Mouse (Mus musculus) MEL (cell line): ENCODE measurements around the gene Icam5. TPM values are rescaled to one million over a fixed set of nuclear protein-coding genes. Genes with fewer than 3 reads are reported as not detected.

ENCODE experiments used
- DNase-seq: peaks from one replicate; pipeline ENCODE4 v3.0.0; 2011; ENCODE audit warnings: low read depth, low spot score
- H3K27ac ChIP-seq: 2 replicates; pipeline ENCODE4 v1.5.1; 2012; ENCODE audit warnings: low read depth, mild to moderate bottlenecking, control low read depth, low read length, moderate library complexity; ENCODE audit not compliant: control insufficient read depth
- H3K27me3 ChIP-seq, 2 experiments: fragments of 150-350 bp in 1 of 2; sonication (generic) in 1 of 2; 2 replicates each; pipeline ENCODE4 v1.6.1; 2012; ENCODE audit warnings: low read length in 2 of 2, mild to moderate bottlenecking in 2 of 2, improper control_type of control experiment in 1 of 2, moderate library complexity in 1 of 2; ENCODE audit not compliant: insufficient read depth in 2 of 2, control insufficient read depth in 1 of 2
- H3K36me3 ChIP-seq, 2 experiments: 2 replicates each; pipeline ENCODE4 v1.6.1; 2012 to 2014; ENCODE audit warnings: low read length in 2 of 2, improper control_type of control experiment in 1 of 2, inconsistent platforms in 1 of 2, mild to moderate bottlenecking in 1 of 2; ENCODE audit not compliant: insufficient read depth in 2 of 2, control insufficient read depth in 1 of 2
- H3K4me1 ChIP-seq, 2 experiments: fragments of 150-350 bp in 1 of 2; sonication (generic) in 1 of 2; 2 replicates each; pipeline ENCODE4 v1.6.1; 2012; ENCODE audit warnings: low read length in 2 of 2, improper control_type of control experiment in 1 of 2, mild to moderate bottlenecking in 1 of 2; ENCODE audit not compliant: insufficient read depth in 2 of 2, control insufficient read depth in 1 of 2
- H3K4me3 ChIP-seq, 2 experiments: fragments of 150-350 bp in 1 of 2; sonication (generic) in 1 of 2; 2 replicates each; pipeline ENCODE4 v1.5.1; 2012; ENCODE audit warnings: low read depth in 2 of 2, low read length in 2 of 2, mild to moderate bottlenecking in 2 of 2, moderate library complexity in 2 of 2, control low read depth in 1 of 2, improper control_type of control experiment in 1 of 2; ENCODE audit not compliant: control insufficient read depth in 1 of 2, insufficient read depth in 1 of 2
- H3K79me2 ChIP-seq: 2 replicates; pipeline ENCODE4 v1.6.1; 2012; ENCODE audit warnings: mild to moderate bottlenecking, low read length, moderate library complexity; ENCODE audit not compliant: control insufficient read depth, poor library complexity, insufficient read depth
- H3K9ac ChIP-seq: 2 replicates; pipeline ENCODE4 v1.6.1; 2012; ENCODE audit warnings: low read depth, mild to moderate bottlenecking, control low read depth, low read length, moderate library complexity; ENCODE audit not compliant: control insufficient read depth, poor library complexity, severe bottlenecking
- H3K9me3 ChIP-seq: fragments of 150-350 bp; sonication (generic); replicated peaks from 2 replicates; pipeline ENCODE4 v1.6.1; 2012; ENCODE audit warnings: mild to moderate bottlenecking, low read length, improper control_type of control experiment, moderate library complexity; ENCODE audit not compliant: insufficient read depth
- CHD1 ChIP-seq: IDR thresholded peaks from 2 replicates; pipeline ENCODE4 v1.6.1; 2012; ENCODE audit warnings: low read depth, mild to moderate bottlenecking, inconsistent platforms, low read length, improper control_type of control experiment
- CHD2 ChIP-seq: IDR thresholded peaks from 2 replicates; pipeline ENCODE4 v1.6.1; 2011; ENCODE audit warnings: low read length, improper control_type of control experiment
- CTCF ChIP-seq, 3 experiments: IDR thresholded peaks in 2 of 3; conservative IDR thresholded peaks in 1 of 3; 2 replicates each; pipeline ENCODE4 v1.5.1; 2011 to 2012; ENCODE audit warnings: low read length in 3 of 3, low read depth in 2 of 3, mild to moderate bottlenecking in 2 of 3, improper control_type of control experiment in 1 of 3, inconsistent platforms in 1 of 3, mixed read lengths in 1 of 3, moderate library complexity in 1 of 3; ENCODE audit not compliant: control insufficient read depth in 1 of 3, insufficient read depth in 1 of 3, poor library complexity in 1 of 3, severe bottlenecking in 1 of 3
- ELF1 ChIP-seq: IDR thresholded peaks from 2 replicates; pipeline ENCODE4 v1.6.1; 2014; ENCODE audit warnings: low read depth, mild to moderate bottlenecking, inconsistent platforms, low read length, improper control_type of control experiment, moderate library complexity
- EP300 ChIP-seq, 2 experiments: IDR thresholded peaks; 2 replicates each; pipeline ENCODE4 v1.6.1; 2011; ENCODE audit warnings: improper control_type of control experiment in 2 of 2, low read length in 2 of 2, low read depth in 1 of 2, mild to moderate bottlenecking in 1 of 2
- GABPA ChIP-seq: IDR thresholded peaks from 2 replicates; pipeline ENCODE4 v1.6.1; 2012; ENCODE audit warnings: low read depth, mild to moderate bottlenecking, inconsistent platforms, low read length, improper control_type of control experiment, moderate library complexity
- GATA1 ChIP-seq: IDR thresholded peaks from 2 replicates; pipeline ENCODE4 v1.6.1; 2011; ENCODE audit warnings: low read depth, low read length, improper control_type of control experiment
- MAX ChIP-seq: IDR thresholded peaks from 2 replicates; pipeline ENCODE4 v1.6.1; 2011; ENCODE audit warnings: low read length, improper control_type of control experiment
- MYC ChIP-seq: IDR thresholded peaks from 2 replicates; pipeline ENCODE4 v1.6.1; 2011; ENCODE audit warnings: low read depth, mild to moderate bottlenecking, low read length, improper control_type of control experiment, moderate library complexity
- NELFE ChIP-seq: IDR thresholded peaks from 2 replicates; pipeline ENCODE4 v1.6.1; 2011; ENCODE audit warnings: low read depth, low read length, improper control_type of control experiment
- NRF1 ChIP-seq: IDR thresholded peaks from 2 replicates; pipeline ENCODE4 v1.6.1; 2014; ENCODE audit warnings: low read depth, mild to moderate bottlenecking, inconsistent platforms, low read length, improper control_type of control experiment, moderate library complexity; ENCODE audit not compliant: poor library complexity, insufficient read depth, severe bottlenecking
- POLR2AphosphoS2 ChIP-seq: IDR thresholded peaks from 2 replicates; pipeline ENCODE4 v1.6.1; 2011; ENCODE audit warnings: low read length, improper control_type of control experiment
- SIN3A ChIP-seq: IDR thresholded peaks from 2 replicates; pipeline ENCODE4 v1.6.1; 2012; ENCODE audit warnings: low read length, improper control_type of control experiment, inconsistent platforms
- TBP ChIP-seq: IDR thresholded peaks from 2 replicates; pipeline ENCODE4 v1.8.0; 2011; ENCODE audit warnings: low read depth, low read length, improper control_type of control experiment
- UBTF ChIP-seq: IDR thresholded peaks from 2 replicates; pipeline ENCODE4 v1.6.1; 2012; ENCODE audit warnings: low read depth, mild to moderate bottlenecking, inconsistent platforms, low read length, improper control_type of control experiment, moderate library complexity, borderline replicate concordance; ENCODE audit not compliant: insufficient read depth
- polyA plus RNA-seq, 2 experiments: library from polyadenylated mRNA; stranded (reverse) in 1 of 2; unstranded in 1 of 2; fragments of >175 nt in 1 of 2; fragments of >200 nt in 1 of 2; gene quantifications; 2 replicates each; pipeline versions ENCODE4 v1.2.1 to v1.2.4; 2012; ENCODE audit warnings: low replicate concordance in 2 of 2, low read depth in 1 of 2; ENCODE audit not compliant: insufficient read length in 2 of 2, insufficient read depth in 1 of 2, missing spikeins in 1 of 2
- total RNA-seq: library from RNA; depleted of rRNA; stranded (reverse); fragments of 300-350 nt; gene quantifications from 2 replicates; pipeline ENCODE4 v1.2.3, GENCODE M21; 2012

The Icam5 gene
- total and polyA plus RNA-seq, 3 experiments: 4.8 to 9.5 TPM; not detected in 1

DNA sequence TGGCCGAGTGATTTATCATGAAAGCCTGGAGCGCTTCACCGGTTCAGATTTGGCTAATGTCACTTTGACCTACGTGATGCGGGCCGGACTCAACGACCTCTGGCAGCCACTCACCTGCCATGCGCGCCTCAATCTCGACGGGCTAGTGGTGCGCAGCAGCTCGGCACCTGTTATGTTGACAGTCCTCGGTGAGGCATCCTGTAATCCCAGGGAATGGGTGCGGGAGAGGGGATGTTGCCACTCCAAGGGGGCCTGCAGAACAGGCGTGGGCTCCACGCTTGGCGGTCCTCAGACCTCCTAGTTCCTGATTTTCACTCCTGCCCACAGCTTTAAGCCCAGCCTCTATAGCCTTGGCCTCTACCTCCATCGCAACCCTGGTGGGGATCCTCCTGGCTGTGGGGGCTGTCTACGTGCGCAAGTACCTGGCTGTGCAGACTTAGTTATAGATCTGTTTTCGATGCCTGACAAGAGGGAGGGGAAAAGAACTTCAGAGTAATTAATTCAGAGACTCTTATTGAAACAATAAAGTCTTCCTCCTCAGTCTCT lies 1.7 kb upstream of the Icam5 start:
- TF ChIP-seq NELFE (no peak), CHD2 (no peak), GABPA (no peak), CHD1 (no peak), POLR2AphosphoS2 (no peak), NRF1 (no peak), SIN3A (no peak), UBTF (no peak), MAX (no peak), EP300 (IDR thresholded peaks at IDR 0.05; ENCODE audit: low read depth in 1 of 2, low read length in 2 of 2) (no peak), MYC (no peak)
- no peaks in the 10 kb centered on the region for H3K9me3 ChIP-seq
- H3K79me2 ChIP-seq: peaks cover 23% of the 10 kb centered on the region
- H3K4me1 ChIP-seq: peaks cover 14 to 31% of the 10 kb centered on the region in 2 experiments
- peak overlapping the region; percentile 73 for H3K9ac ChIP-seq
- peak overlapping the region; percentile 83 for H3K27ac ChIP-seq
- peak overlapping the region; percentile 53 to 58 for H3K4me3 ChIP-seq
- peak; percentile 96 for DNase-seq
- peaks cover 0 to 17% of the 10 kb centered on the region in 2 experiments; a peak in 2 of 4 replicates for H3K36me3 ChIP-seq
- no peaks in the 10 kb centered on the region for H3K27me3 ChIP-seq

- Histone ChIP-seq H3K79me2 (peaks cover 23% of the 10 kb centered on the region), H3K27me3 (no peaks in the 10 kb centered on the region), H3K4me1 (peaks cover 14 to 31% of the 10 kb centered on the region in 2 experiments), H3K36me3 (peaks cover 0 to 17% of the 10 kb centered on the region in 2 experiments; a peak in 2 of 4 replicates), H3K9me3 (no peaks in the 10 kb centered on the region), H3K9ac (peak overlapping the region; percentile 73), H3K27ac (peak overlapping the region; percentile 85), H3K4me3 (peak overlapping the region; percentile 55 to 64)
- peak; percentile 100 for DNase-seq
- TF ChIP-seq TBP (no peak), GATA1 (peak; percentile 90), ELF1 (no peak), CTCF (IDR thresholded peaks at IDR 0.05 in 2 of 3, conservative IDR thresholded peaks at IDR 0.05 in 1 of 3; ENCODE audit: control insufficient read depth in 1 of 3, insufficient read depth in 1 of 3, low read depth in 2 of 3, low read length in 3 of 3, poor library complexity in 1 of 3, severe bottlenecking in 1 of 3) (peak in 1 of 3 experiments; percentile 87; a peak in 2 of 6 replicates)
These were observed 1.1 kb upstream of the Icam5 start for GRCm38 (mm10) chr9:21030781-21031250.
